8 mouse cellular contexts compared by ENCODE assay signal in genomic region chr4:44013391-44014070, GRCm38 (mm10). TPM values are rescaled to one million over a fixed set of nuclear protein-coding genes. Genes with fewer than 3 reads are reported as not detected.
DNase-seq lines count a peak whose midpoint lies in the region; ATAC-seq and TF ChIP-seq lines count a peak whose summit lies in the region.

No protein-coding gene starts in this region.

- no peak for TF ChIP-seq CTCF in small intestine, adult 2 months (IDR thresholded peaks at IDR 0.05; ENCODE audit: extremely low read depth, insufficient read length, insufficient replicate concordance, low read depth, low read length)

- H3K36me3 ChIP-seq in megakaryocyte, embryonic 14.5 days (replicated peaks; ENCODE audit: low read length), result peaks cover 36% of the 10 kb centered on the region
- peaks cover 6% of the 10 kb centered on the region; the same call in 1 of the 2 replicates for H3K36me3 ChIP-seq in embryonic facial prominence, embryonic 14.5 days (ENCODE audit: control insufficient read depth, insufficient read depth, low read length)
- H3K36me3 ChIP-seq in limb, embryonic 10.5 days, result peaks cover 26% of the 10 kb centered on the region
- no peaks in the 10 kb centered on the region for H3K36me3 ChIP-seq in small intestine, adult 2 months (ENCODE audit: control insufficient read depth, insufficient read depth, low read length)

- H3K9me3 ChIP-seq in megakaryocyte, embryonic 14.5 days, result no peaks in the 10 kb centered on the region
- H3K9me3 ChIP-seq in embryonic facial prominence, embryonic 14.5 days (ENCODE audit: control insufficient read depth, low read length), result no peaks in the 10 kb centered on the region
- no peaks in the 10 kb centered on the region for H3K9me3 ChIP-seq in limb, embryonic 10.5 days (replicated peaks)

- ATAC-seq in megakaryocyte, adult 5-6 weeks (ENCODE audit: poor library complexity, severe bottlenecking), result no peak
- no peak for ATAC-seq in embryonic facial prominence, embryonic 14.5 days (ENCODE audit: low read depth)

- H3K4me1 ChIP-seq in megakaryocyte, embryonic 14.5 days, result peaks cover 59% of the 10 kb centered on the region
- peaks cover 12% of the 10 kb centered on the region for H3K4me1 ChIP-seq in embryonic facial prominence, embryonic 14.5 days (ENCODE audit: control insufficient read depth, insufficient read depth, low read length)
- H3K4me1 ChIP-seq in limb, embryonic 10.5 days, result peaks cover 20% of the 10 kb centered on the region
- H3K4me1 ChIP-seq in small intestine, adult 2 months (ENCODE audit: control insufficient read depth, insufficient read depth, insufficient read length, low read length), result peaks cover 22% of the 10 kb centered on the region

- H3K27me3 ChIP-seq in megakaryocyte, embryonic 14.5 days (replicated peaks), result no peaks in the 10 kb centered on the region
- H3K27me3 ChIP-seq in embryonic facial prominence, embryonic 14.5 days (replicated peaks; ENCODE audit: control insufficient read depth, insufficient read depth, low read length), result no peaks in the 10 kb centered on the region
- no peaks in the 10 kb centered on the region for H3K27me3 ChIP-seq in limb, embryonic 10.5 days (ENCODE audit: low read depth, poor library complexity, severe bottlenecking)
- H3K27me3 ChIP-seq in small intestine, adult 2 months (ENCODE audit: control insufficient read depth, insufficient read depth, low read length), result no peaks in the 10 kb centered on the region

- peak overlapping the region; percentile 94 for H3K4me2 ChIP-seq in embryonic facial prominence, embryonic 14.5 days (ENCODE audit: low read depth, low read length)

- 24% methylated on average over 11 of the region's 11 CpGs for WGBS in embryonic facial prominence, embryonic 14.5 days
- WGBS in limb, embryonic 10.5 days, result 30% methylated on average over 11 of the region's 11 CpGs
- WGBS in small intestine, adult 2 months, result 13% methylated on average over 11 of the region's 11 CpGs

- H3K4me3 ChIP-seq in megakaryocyte, embryonic 14.5 days (replicated peaks), result peak overlapping the region; percentile 97
- peak overlapping the region; percentile 99 for H3K4me3 ChIP-seq in embryonic facial prominence, embryonic 14.5 days (ENCODE audit: low read depth, low read length)
- H3K4me3 ChIP-seq in limb, embryonic 10.5 days, result peak overlapping the region; percentile 77
- H3K4me3 ChIP-seq in small intestine, adult 2 months (ENCODE audit: low read depth, low read length), result peak overlapping the region; percentile 94

- no peak for TF ChIP-seq POLR2A in small intestine, adult 2 months (IDR thresholded peaks at IDR 0.05; ENCODE audit: low read depth, low read length)

- 0 out of 2 replicates have a peak overlapping the region, but pooled peaks have one; percentile 81 for H3K27ac ChIP-seq in embryonic facial prominence, embryonic 14.5 days (replicated peaks; ENCODE audit: low read depth, low read length)
- peak overlapping the region; percentile 85 for H3K27ac ChIP-seq in limb, embryonic 10.5 days
- no peak overlapping the region for H3K27ac ChIP-seq in small intestine, adult 2 months (ENCODE audit: insufficient read depth, low read depth, low read length)

- H3K9ac ChIP-seq in embryonic facial prominence, embryonic 14.5 days (ENCODE audit: low read depth, low read length), result peak overlapping the region; percentile 95

- no peak for DNase-seq in embryonic facial prominence, embryonic 14.5 days (ENCODE audit: low spot score)
- DNase-seq in limb, embryonic 10.5 days (ENCODE audit: low spot score), result no peak
- no peak for DNase-seq in urinary bladder, postnatal 36 days (ENCODE audit: low spot score in 2 of 2)
- DNase-seq in gastrocnemius, adult 18-20 months (ENCODE audit: low spot score), result no peak
- no peak for DNase-seq in ovary, postnatal 10 days (ENCODE audit: low spot score)

RNA-seq across cellular contexts. Expression of gene Clta, which starts 9.3 kb away (rescaled TPM):
- polyA plus RNA-seq in megakaryocyte, embryonic 14.5 days (2012; ENCODE audit: insufficient read depth, low replicate concordance), result 132 and 432 TPM in 2 replicates
- total RNA-seq in megakaryocyte, adult 5-6 weeks (2015), result 387 and 421 TPM in 2 replicates
- 615 and 637 TPM in 2 replicates for total RNA-seq in megakaryocyte, adult 5-6 weeks (2017)
- 254 and 258 TPM in 2 replicates for polyA plus RNA-seq in embryonic facial prominence, embryonic 14.5 days (2014; fragmentation: Nextera tagmentation; extraction: Ambion mirVana)
- 215 and 217 TPM in 2 replicates for polyA plus RNA-seq in limb, embryonic 10.5 days (2016; fragmentation: Nextera tagmentation; extraction: Ambion mirVana)
- 119 and 280 TPM in 2 replicates for polyA plus RNA-seq in small intestine, adult 2 months (2012; rRNA removed)
- 10 to 100 TPM; 48.4 to 58.3 TPM for total RNA-seq in gastrocnemius, adult 18-20 months (2021)

RNA-seq across cellular contexts. Expression of gene Ccin, which starts 30.2 kb away (rescaled TPM):
- polyA plus RNA-seq in megakaryocyte, embryonic 14.5 days (2012; ENCODE audit: insufficient read depth, low replicate concordance), result not detected in 2 replicates
- 0.09 TPM in 1 of 2 replicates, not detected in the other for total RNA-seq in megakaryocyte, adult 5-6 weeks (2015)
- total RNA-seq in megakaryocyte, adult 5-6 weeks (2017), result 0.26 and 0.37 TPM in 2 replicates
- not detected in 2 replicates for polyA plus RNA-seq in embryonic facial prominence, embryonic 14.5 days (2014; fragmentation: Nextera tagmentation; extraction: Ambion mirVana)
- polyA plus RNA-seq in limb, embryonic 10.5 days (2016; fragmentation: Nextera tagmentation; extraction: Ambion mirVana), result not detected in 2 replicates
- polyA plus RNA-seq in small intestine, adult 2 months (2012; rRNA removed), result not detected in 2 replicates
- not detected for total RNA-seq in gastrocnemius, adult 18-20 months (2021)

RNA-seq across cellular contexts. Expression of gene Glipr2, which starts 56.3 kb away (rescaled TPM):
- polyA plus RNA-seq in megakaryocyte, embryonic 14.5 days (2012; ENCODE audit: insufficient read depth, low replicate concordance), result 6.5 and 32.0 TPM in 2 replicates
- total RNA-seq in megakaryocyte, adult 5-6 weeks (2015), result 147 and 149 TPM in 2 replicates
- 224 and 228 TPM in 2 replicates for total RNA-seq in megakaryocyte, adult 5-6 weeks (2017)
- polyA plus RNA-seq in embryonic facial prominence, embryonic 14.5 days (2014; fragmentation: Nextera tagmentation; extraction: Ambion mirVana), result 121 and 129 TPM in 2 replicates
- polyA plus RNA-seq in limb, embryonic 10.5 days (2016; fragmentation: Nextera tagmentation; extraction: Ambion mirVana), result 30.1 and 44.7 TPM in 2 replicates
- 3.2 and 9.7 TPM in 2 replicates for polyA plus RNA-seq in small intestine, adult 2 months (2012; rRNA removed)
- total RNA-seq in gastrocnemius, adult 18-20 months (2021), result 1 to 10 TPM; 1.8 to 2.5 TPM
